Mouse (Mus musculus): ENCODE data around the gene Arl2. TPM values are rescaled to one million over a fixed set of nuclear protein-coding genes. Genes with fewer than 3 reads are reported as not detected.
"Not testable (repeated sequence)": the region's sequence is repeated elsewhere in the genome, so short reads cannot be mapped to it uniquely, and the experiment has no call there.

Gene Arl2
- 10 to 100 TPM; 66.4 to 72.1 TPM for total RNA-seq (2021)
- long read RNA-seq, experiment 1, transcript Arl2-201 (5 exons, 1,286 nt) = major isoform, 93 of 99 reads
- long read RNA-seq, experiment 1, partial matches to known transcripts = 5 of 99 reads
- long read RNA-seq, experiment 1, other reads (novel, unspliced or antisense) = 1 of 99 reads
- long read RNA-seq, experiment 2, transcript Arl2-201 (5 exons, 1,286 nt) = major isoform, 44 of 55 reads
- long read RNA-seq, experiment 2, partial matches to known transcripts = 8 of 55 reads
- long read RNA-seq, experiment 2, other reads (novel, unspliced or antisense) = 3 of 55 reads

DNA sequence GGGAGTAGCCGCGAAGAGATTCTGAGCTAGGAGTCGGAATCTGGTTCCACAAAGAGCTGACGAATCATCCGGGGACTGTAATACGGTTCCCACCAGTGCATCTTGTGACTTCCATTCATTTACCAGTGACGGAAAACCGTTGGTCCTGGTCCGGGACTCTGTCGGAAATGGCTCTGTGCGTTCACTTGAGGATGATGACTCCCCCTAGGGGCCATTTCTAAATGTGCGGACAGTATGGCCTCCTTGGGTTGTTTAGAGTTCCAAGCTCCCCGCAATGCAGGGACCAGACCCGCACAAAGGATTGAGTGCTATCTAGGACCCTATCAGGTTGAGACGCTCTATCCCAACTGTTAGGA is at the start of gene Arl2:
Arl2 (minus strand) TSS at position 155 of the 356 bp plus-strand sequence.
- DNase-seq = peak; percentile 81 to 83

DNA sequence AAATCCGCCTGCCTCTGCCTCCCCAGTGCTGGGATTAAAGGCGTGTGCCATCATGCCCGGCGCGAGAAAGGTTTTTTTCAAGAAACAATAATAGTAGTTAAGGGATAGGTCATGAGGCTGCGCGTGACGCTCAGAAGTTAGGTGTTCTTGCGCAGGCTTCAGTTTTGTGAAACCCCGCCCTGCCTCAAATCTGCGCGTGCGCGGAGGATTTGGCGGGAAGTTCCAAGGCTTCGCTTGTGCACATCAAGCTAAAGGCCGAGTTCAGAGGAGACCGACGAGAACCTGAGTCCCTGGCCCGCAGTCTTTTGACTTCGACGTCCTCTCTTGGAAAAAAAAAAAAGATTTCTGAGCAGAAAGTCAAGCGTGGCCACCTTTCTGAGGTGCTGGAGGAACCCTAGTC is 42.8 kb upstream of the Arl2 start, which contains the start of gene Majin:
Majin (plus strand) TSS at position 258 of the 400 bp plus-strand sequence.
- no peak for DNase-seq

DNA sequence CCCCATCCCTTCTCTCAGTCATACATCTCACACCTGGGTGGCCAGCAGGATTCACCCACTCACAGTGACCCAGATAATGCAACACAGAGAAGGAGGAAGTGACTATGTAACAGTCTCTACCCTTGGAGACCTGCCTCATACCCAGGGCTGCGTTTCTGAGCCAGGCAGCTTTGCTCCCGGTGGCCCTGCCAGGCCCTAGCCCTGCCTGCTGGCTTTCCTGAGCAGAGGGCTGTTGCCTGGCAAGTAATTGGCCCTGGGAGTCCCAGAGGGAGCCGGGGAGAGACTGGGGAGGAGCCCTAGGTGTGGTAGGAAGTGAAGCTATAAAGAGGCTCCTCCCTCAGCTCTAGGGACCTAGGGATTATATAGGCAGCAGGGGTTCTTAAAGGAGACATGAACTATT is 41.2 kb upstream of the Arl2 start:
- DNase-seq = no peak

GRCm38 (mm10) chr19:6181629-6182028 is 40.3 kb upstream of the Arl2 start:
- no peak for DNase-seq

DNA sequence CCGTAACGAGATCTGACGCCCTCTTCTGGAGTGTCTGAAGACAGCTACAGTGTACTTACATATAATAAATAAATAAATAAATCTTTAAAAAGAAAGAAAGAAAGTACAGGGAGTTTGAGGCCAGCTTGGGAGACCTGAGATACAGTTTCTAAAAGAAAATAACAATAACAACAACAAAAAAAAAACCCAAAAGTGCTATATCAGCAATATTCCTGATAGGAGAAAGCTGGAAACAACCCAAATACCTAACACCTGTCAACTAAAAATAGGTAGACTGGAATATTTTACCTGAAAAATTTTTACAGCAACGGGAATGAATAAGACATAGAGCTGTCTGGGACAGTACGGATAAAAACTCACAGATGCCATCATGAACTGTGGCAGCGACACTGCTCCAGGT is 37.4 kb upstream of the Arl2 start:
- no peak for DNase-seq

DNA sequence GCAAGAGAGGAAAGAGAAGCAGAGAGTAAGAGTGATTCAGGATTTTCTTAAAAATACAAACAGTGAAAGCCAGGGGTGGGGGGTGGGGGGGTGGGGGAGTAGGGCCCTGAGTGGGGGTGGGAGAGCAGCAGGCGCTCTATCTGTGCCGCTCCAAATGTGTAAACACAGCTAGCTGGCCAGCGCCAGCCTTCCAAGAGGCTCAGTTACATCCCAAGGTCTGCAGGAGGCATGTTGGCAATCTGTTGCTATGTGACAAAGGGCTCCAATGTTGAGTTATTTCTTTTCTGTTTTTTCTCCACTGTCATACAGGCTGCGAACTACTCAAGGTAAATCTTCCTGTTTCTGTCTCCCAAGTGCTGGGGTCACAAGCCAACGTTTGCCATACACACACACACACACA is 33.4 kb upstream of the Arl2 start:
- DNase-seq = no peak

DNA sequence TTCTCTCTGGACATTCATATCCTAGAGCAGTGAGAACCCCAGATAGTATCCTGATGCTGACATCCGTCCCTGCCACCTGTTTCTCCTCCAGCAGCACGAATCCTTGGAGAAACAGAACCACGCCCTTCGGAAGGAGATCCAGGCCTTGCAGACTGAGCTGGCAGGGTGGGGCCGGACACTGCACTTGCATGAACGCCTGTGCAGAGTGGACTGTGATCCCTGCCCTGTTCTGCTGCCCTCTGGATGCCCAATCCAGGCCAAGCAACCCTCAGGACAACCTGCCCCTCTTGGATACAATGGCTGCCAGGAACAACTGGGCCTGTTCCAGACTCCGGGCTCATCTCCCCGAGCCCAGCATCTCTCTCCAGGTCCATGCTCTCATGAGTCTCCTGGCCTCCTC is 29.9 kb upstream of the Arl2 start:
- no peak for DNase-seq

- no peak for DNase-seq
Observed at GRCm38 (mm10) chr19:6166750-6167149, 25.4 kb upstream of the Arl2 start.

- DNase-seq = peak; percentile 56 to 82
Observed at GRCm38 (mm10) chr19:6163872-6164547, 22.7 kb upstream of the Arl2 start.

DNA sequence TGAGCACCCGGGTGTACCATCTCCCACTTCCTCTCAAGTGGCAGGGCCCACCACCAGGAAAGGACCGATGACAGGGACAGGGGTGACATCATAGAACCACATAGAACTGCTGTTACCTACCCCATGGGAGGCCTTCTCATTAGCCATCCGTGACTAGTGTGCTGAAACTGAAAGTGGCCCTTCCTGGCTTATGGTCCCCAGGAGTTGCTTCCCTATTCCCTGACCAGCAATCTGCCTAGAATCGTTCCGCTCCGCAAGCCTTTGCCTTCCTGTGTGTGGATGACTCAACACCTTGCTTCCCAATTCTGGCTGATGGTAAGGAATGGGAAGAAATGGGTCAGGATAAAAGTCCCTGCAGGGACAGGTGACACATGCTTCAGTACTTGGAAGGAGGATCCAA is 15.9 kb upstream of the Arl2 start:
- no peak for DNase-seq

DNA sequence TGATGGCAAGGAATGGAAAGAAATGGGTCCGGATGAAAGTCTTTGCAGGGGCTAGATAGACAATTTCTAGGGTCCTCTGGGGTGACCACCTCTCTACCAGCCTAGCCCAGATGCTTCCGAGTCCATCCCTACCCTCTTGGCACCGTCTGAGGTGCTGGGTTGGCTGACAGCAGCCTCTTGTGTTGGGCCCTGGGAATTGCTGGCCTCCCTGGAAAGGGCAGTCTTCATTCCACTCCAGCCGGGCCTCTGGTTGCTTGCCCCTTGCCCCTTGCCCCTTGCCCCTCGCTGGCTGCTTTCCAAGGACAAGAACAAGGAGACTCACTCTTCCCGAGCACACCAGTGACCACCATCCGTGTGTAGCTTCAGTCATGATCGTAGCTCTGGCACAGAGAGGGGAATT is 15.0 kb upstream of the Arl2 start:
- DNase-seq = no peak

- no peak for DNase-seq
Observed at GRCm38 (mm10) chr19:6155174-6155573, 13.8 kb upstream of the Arl2 start.

DNA sequence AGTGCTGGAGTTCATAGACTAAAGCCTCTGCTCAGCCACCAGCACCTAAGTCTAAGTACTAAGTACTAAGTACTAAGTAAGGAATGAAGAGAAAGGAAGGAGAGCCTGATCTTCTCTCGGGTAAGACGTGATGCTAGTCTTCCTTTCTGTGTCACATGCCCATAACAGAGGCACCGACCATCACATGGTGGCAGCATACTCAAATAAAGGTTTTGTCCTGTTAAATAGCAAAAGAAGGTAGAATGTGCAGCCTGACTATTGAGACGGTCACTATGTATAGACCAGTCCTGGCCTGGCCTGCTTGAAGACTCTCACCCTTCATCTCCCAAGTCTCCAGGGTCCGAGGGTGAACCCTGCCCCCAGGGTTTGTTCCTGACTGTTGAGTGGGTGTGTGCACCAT is 3.5 kb upstream of the Arl2 start:
- DNase-seq = no peak

DNA sequence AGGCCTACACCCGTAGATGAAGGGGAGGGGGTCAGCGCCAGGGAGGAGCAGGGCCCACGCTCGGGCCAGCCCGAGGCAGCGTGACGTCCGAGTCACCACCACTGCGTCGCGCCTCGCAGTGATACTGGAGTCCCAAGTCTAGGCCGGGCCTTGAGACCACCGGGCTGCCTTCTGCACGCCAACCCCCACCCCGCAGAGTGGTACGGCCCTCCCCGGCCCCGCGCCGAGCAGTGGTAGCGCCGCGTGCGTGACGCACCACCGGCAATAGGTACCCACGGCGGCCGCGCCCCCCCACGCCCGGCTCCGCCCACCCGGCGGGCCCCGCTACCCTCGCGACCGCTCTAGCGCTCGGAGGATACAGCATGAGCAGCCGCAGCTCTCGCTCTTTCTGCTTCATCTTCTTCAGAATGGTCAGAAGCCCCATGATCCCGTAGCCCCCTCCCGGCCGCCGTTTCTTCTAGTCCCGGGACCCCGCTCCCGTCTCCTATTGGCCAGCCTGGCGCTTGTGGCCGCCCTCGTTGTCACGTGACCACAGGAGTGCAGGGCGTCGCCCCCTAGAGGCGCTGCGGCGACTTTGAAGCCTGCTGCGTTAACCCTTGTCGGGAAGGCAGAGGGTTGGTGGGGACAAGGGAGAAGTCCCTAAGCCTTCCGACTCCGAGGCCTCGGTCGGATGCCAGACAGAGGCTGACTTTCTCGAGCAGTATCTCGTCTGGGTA is 512 bp downstream of the Arl2 start, which contains the start of gene Batf2:
Batf2 (plus strand) TSS at position 306 of the 716 bp plus-strand sequence.
- peak; percentile 93 for DNase-seq

DNA sequence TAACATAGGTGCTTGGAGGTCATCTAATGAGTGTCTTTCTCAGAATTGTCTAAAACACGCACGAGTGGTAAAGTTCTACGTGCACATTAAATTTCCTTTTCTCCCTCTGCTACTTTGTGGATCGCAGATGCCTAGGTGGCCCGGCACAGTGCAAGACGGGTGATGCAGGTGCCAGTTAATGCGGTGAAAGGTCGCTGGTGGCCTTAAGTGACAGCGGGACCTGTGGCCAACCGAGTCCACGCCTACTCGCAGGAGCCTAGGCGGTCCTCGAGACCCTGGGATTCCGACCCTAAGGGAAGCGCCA is 1.0 kb downstream of the Arl2 start:
- no peak for DNase-seq

- no peak for DNase-seq
Observed at GRCm38 (mm10) chr19:6139701-6140100, 1.6 kb downstream of the Arl2 start.

DNA sequence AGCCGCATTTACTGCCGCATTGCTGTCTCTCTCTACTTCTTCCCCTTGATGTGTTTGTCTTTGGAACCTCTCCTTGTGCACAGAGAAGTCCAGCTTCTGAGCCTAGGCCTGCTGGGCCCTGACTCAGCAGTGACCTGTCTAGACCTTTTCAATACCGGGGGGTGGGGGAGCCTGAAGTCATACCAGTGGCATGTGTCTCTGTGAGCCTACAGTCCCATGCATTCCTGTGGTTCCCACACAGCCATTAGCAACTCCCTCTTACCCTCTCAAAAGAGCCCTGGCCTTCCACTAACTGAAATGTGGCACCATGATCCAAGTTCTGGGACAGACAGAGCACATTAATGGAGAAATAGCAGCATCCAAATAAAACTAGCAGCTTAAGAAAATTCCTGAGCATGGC is 5.0 kb downstream of the Arl2 start:
- no peak for DNase-seq

DNA sequence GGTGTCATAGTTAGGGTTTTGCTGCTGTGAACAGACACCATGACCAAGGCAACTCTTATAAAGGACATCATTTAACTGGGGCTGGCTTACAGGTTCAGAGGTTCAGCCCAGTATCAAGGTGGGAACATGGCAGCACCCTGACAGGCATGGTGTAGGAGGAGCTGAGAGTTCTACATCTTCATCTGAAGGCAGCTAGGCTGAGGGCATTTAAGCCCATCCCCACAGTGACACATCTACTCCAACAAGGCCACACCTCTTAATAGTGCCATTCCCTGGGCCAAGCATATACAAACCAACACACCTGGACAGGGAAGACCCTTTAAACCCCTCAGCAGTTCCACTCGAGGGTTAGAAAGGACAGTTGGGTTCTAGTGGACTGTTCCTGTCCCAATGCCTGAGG is 8.2 kb downstream of the Arl2 start:
- not testable (repeated sequence) for DNase-seq

- no peak for DNase-seq
Observed at GRCm38 (mm10) chr19:6132171-6132827, 9.0 kb downstream of the Arl2 start.

DNA sequence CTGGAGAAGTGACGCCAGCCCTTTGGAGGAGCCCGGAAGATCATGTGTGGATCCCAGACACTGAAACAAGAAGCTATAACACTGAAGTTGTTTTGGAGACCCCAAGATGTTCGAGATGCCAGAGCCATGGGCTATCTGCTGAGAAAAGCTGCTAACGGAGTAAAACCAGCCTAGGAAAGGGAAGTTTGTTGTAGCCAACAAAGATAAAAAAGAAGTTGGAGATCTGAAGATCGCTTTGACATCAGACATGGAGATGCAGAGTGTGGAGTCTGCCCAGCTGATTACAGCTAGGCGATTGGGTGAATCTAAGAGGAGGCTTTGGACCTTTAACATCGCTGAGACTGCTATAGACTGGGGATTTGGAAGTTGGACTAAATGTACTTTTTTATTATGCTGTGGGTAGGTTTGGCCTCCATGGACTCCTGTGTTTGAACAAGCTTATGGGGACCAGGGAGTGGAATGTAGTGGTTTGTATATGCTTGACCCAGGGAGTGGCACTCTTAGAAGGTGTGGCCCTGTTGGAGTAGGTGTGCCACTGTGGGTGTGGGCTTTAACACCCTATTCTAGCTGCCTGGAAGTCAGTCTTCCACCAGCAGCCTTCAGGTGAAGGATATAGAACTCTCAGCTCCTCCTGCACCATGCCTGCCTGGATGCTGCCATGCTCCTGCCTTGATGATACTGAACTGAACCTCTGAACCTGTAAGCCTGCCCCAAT is 10.8 kb downstream of the Arl2 start:
- DNase-seq = not testable (repeated sequence)

- peak; percentile 96 to 97 for DNase-seq
Observed at GRCm38 (mm10) chr19:6127760-6128341, 13.5 kb downstream of the Arl2 start, which contains the start of gene Snx15. Snx15 (minus strand) TSS chr19:6128304.
